Mouse (Mus musculus) intestine, postnatal 0 days (tissue): ENCODE measurements around the gene Tcn2. TPM values are rescaled to one million over a fixed set of nuclear protein-coding genes. Genes with fewer than 3 reads are reported as not detected.
A peak's percentile ranks its signal among the peaks of the same experiment; 100 is the strongest.

Experiments used
- ATAC-seq: fragments of 200-750 bp; cut with Nextera tagmentation; 2 replicates; pipeline ENCODE4 v1.8.0; 2017; ENCODE audit warnings: mild to moderate bottlenecking, moderate TSS enrichment, moderate library complexity
- H3K27ac ChIP-seq: fragments of 300-500 bp; sonication (generic); 2 replicates; pipeline ENCODE4 v1.5.1; 2014; ENCODE audit warnings: mild to moderate bottlenecking, low read depth, low read length, moderate library complexity
- H3K27me3 ChIP-seq: fragments of 300-500 bp; sonication (generic); replicated peaks from 2 replicates; pipeline ENCODE4 v1.6.1; 2014; ENCODE audit warnings: low read length, mixed read lengths; ENCODE audit not compliant: control insufficient read depth, insufficient read depth
- H3K36me3 ChIP-seq: fragments of 300-500 bp; sonication (generic); 2 replicates; pipeline ENCODE4 v1.6.1; 2014; ENCODE audit warnings: mild to moderate bottlenecking, moderate library complexity; ENCODE audit not compliant: control insufficient read depth, insufficient read depth
- H3K4me1 ChIP-seq: fragments of 300-500 bp; sonication (generic); replicated peaks from 2 replicates; pipeline ENCODE4 v1.6.1; 2014; ENCODE audit warnings: antibody characterized with exemption, low read length, mixed read lengths; ENCODE audit not compliant: control insufficient read depth, insufficient read depth
- H3K4me2 ChIP-seq: fragments of 300-500 bp; sonication (generic); replicated peaks from 2 replicates; pipeline ENCODE4 v1.6.1; 2014; ENCODE audit warnings: low read depth, mild to moderate bottlenecking, moderate library complexity
- H3K4me3 ChIP-seq: fragments of 300-500 bp; sonication (generic); 2 replicates; pipeline ENCODE4 v1.5.1; 2014; ENCODE audit warnings: low read depth, low read length
- H3K9ac ChIP-seq: fragments of 300-500 bp; sonication (generic); 2 replicates; pipeline ENCODE4 v1.6.1; 2014; ENCODE audit warnings: mild to moderate bottlenecking, low read depth, low read length
- H3K9me3 ChIP-seq: fragments of 300-500 bp; sonication (generic); 2 replicates; pipeline ENCODE4 v1.6.1; 2016; ENCODE audit warnings: mixed run types; ENCODE audit not compliant: control insufficient read depth
- CTCF ChIP-seq: sonication (generic); IDR thresholded peaks from 2 replicates; pipeline ENCODE4 v1.5.1; 2016; ENCODE audit warnings: low read depth, mild to moderate bottlenecking, control low read depth, antibody characterized with exemption, moderate library complexity
- WGBS: fragments of 180-500 bp; shearing (Covaris S2); extraction: QIAGEN DNeasy Blood & Tissue Kit; methylation state at CpG from one replicate; pipeline ENCODE4 v1.1.7; 2014; 5-methylcytosine and 5-hydroxymethylcytosine counted together
- polyA plus RNA-seq: library from polyadenylated mRNA; unstranded; fragments of >200 nt; fragmentation: Nextera tagmentation; extraction: Ambion mirVana; gene quantifications from 2 replicates; pipeline ENCODE4 v1.2.1, GENCODE M21; 2015

The Tcn2 gene
- polyA plus RNA-seq, 1 experiment from 2014 or later: 283 TPM

DNA sequence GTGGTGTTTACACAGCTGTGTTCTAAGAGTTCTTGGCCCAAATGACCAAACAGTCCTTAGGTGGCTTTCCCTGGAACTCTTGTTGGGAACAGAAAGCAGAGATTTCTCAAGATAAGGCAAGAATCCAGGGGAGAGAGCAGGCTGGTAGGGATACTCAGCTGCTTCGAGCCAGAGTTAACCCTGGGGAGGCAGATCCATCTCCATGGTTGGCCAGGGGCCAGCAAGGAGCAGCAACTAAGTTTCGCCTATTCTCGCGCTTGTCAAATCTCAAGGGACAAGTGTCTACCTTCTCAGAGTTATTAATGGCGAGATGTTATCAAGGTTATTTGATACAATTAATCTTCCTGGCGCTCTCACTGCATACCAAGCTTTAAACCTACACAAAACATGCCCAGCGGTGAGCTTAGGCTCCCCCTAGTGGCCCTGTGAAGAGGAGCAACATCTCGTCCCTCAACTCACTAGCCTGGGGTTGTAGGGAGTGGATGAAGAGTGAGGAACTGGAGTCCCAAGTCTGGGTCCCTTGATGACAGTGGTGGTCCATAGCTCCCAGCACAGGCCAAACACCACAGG lies 10.6 kb downstream of the Tcn2 start:
- H3K9me3 ChIP-seq: no peaks in the 10 kb centered on the region
- no peak overlapping the region for H3K4me3 ChIP-seq
- peak; percentile 86 for TF ChIP-seq CTCF
- H3K36me3 ChIP-seq: peaks cover 68% of the 10 kb centered on the region
- no peak overlapping the region for H3K27ac ChIP-seq
- no peaks in the 10 kb centered on the region for H3K4me1 ChIP-seq
- H3K4me2 ChIP-seq: no peak overlapping the region
- no peak for ATAC-seq
- no peak overlapping the region for H3K9ac ChIP-seq
- 41% methylated on average over 8 of the region's 8 CpGs for WGBS
- H3K27me3 ChIP-seq: no peaks in the 10 kb centered on the region

DNA sequence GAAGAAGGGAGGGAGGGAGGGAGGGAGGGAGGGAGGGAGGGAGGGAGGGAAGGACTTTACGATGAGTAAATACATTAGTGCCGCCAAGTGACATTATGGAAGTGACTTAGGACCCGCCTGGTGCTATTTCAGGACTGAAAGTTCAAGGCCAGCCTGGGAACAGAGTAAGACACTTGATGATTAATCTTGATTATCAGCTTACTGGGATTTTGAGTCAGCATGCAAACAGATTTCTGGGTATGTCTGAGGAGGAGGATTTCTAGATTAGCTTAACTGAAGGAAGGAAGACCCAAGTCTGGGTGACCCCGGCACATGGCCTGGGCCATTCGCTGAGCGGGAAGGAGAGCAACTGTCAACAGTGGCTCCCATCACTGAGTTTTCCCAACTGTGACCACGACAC lies 11.5 kb downstream of the Tcn2 start:
- Histone ChIP-seq H3K4me3 (no peak overlapping the region), H3K36me3 (peaks cover 61% of the 10 kb centered on the region), H3K9me3 (no peaks in the 10 kb centered on the region), H3K27me3 (no peaks in the 10 kb centered on the region), H3K4me2 (no peak overlapping the region), H3K4me1 (no peaks in the 10 kb centered on the region), H3K27ac (no peak overlapping the region), H3K9ac (no peak overlapping the region)
- no peak for TF ChIP-seq CTCF
- 78% methylated on average over 7 of the region's 7 CpGs for WGBS
- ATAC-seq: no peak

- ATAC-seq: no peak
- Histone ChIP-seq H3K27me3 (no peaks in the 10 kb centered on the region), H3K4me3 (no peak overlapping the region), H3K4me1 (0 out of 2 replicates have a peak, but pooled peaks cover 7% of the 10 kb centered on the region), H3K36me3 (peaks cover 44% of the 10 kb centered on the region), H3K4me2 (no peak overlapping the region), H3K9me3 (no peaks in the 10 kb centered on the region), H3K27ac (no peak overlapping the region), H3K9ac (no peak overlapping the region)
- 59% methylated on average over 1 of the region's 1 CpGs for WGBS
- peak; percentile 68 for TF ChIP-seq CTCF
Measured at GRCm38 (mm10) chr11:3918738-3919137, 13.2 kb downstream of the Tcn2 start.

- ATAC-seq: peak; percentile 59
- Histone ChIP-seq H3K4me1 (peaks cover 15% of the 10 kb centered on the region; the same call in 1 of the 2 replicates), H3K4me3 (peak within 1 kb of the TSS; percentile 52), H3K36me3 (peaks cover 15% of the 10 kb centered on the region), H3K27me3 (peaks cover 13% of the 10 kb centered on the region; the same call in 1 of the 2 replicates), H3K9ac (0 out of 2 replicates have a peak within 1 kb of the TSS, but pooled peaks have one; percentile 7), H3K4me2 (peak within 1 kb of the TSS; percentile 81), H3K27ac (peak within 1 kb of the TSS; percentile 21), H3K9me3 (no peaks in the 10 kb centered on the region)
- peak; percentile 95 for TF ChIP-seq CTCF
- under 1% methylated on average over 27 of the region's 28 CpGs for WGBS
Measured at GRCm38 (mm10) chr11:3914109-3914840, 17.7 kb downstream of the Tcn2 start, which contains the start of gene Slc35e4. TSS of gene Slc35e4 (minus strand) at chr11:3914664.

GRCm38 (mm10) chr11:3913316-3914108 lies 18.4 kb downstream of the Tcn2 start:
- TF ChIP-seq CTCF: no peak
- Histone ChIP-seq H3K4me3 (peak overlapping the region; percentile 52), H3K27me3 (peaks cover 13% of the 10 kb centered on the region; the same call in 1 of the 2 replicates), H3K4me2 (peak overlapping the region; percentile 81), H3K9ac (peak overlapping the region; percentile 31; the same call in 1 of the 2 replicates), H3K4me1 (peaks cover 15% of the 10 kb centered on the region; the same call in 1 of the 2 replicates), H3K9me3 (no peaks in the 10 kb centered on the region), H3K27ac (peak overlapping the region; percentile 21; the same call in 1 of the 2 replicates), H3K36me3 (peaks cover 15% of the 10 kb centered on the region)
- WGBS: 0% methylated on average over 65 of the region's 65 CpGs
- ATAC-seq: peak; percentile 74

- peaks cover 11% of the 10 kb centered on the region for H3K36me3 ChIP-seq
- no peaks in the 10 kb centered on the region for H3K9me3 ChIP-seq
- 13% methylated on average over 16 of the region's 16 CpGs for WGBS
- peak overlapping the region; percentile 81 for H3K4me2 ChIP-seq
- peak overlapping the region; percentile 52 for H3K4me3 ChIP-seq
- peaks cover 13% of the 10 kb centered on the region; the same call in 1 of the 2 replicates for H3K27me3 ChIP-seq
- no peak for ATAC-seq
- H3K27ac ChIP-seq: no peak overlapping the region
- peak; percentile 20 for TF ChIP-seq CTCF
- H3K9ac ChIP-seq: peak overlapping the region; percentile 31; the same call in 1 of the 2 replicates
- H3K4me1 ChIP-seq: peaks cover 15% of the 10 kb centered on the region; the same call in 1 of the 2 replicates
Measured at GRCm38 (mm10) chr11:3912875-3913271, 19.1 kb downstream of the Tcn2 start.
